Mouse (Mus musculus) neural tube, embryonic 13.5 days (tissue): ENCODE data around the gene Mblac2. TPM values are rescaled to one million over a fixed set of nuclear protein-coding genes. Genes with fewer than 3 reads are reported as not detected.

ENCODE experiments used
- ATAC-seq: fragments of 200-750 bp; cut with Nextera tagmentation; 2 replicates; pipeline ENCODE4 v1.8.0; 2017; ENCODE audit warnings: low read depth, mild to moderate bottlenecking, moderate TSS enrichment, moderate library complexity
- H3K27ac ChIP-seq: fragments of 300-500 bp; sonication (generic); replicated peaks from 2 replicates; pipeline ENCODE4 v1.5.1; 2015; ENCODE audit warnings: moderate library complexity, mild to moderate bottlenecking, inconsistent platforms
- H3K27me3 ChIP-seq: fragments of 300-500 bp; sonication (generic); 2 replicates; pipeline ENCODE4 v1.6.1; 2015; ENCODE audit warnings: mild to moderate bottlenecking, inconsistent platforms
- H3K36me3 ChIP-seq: fragments of 300-500 bp; sonication (generic); 2 replicates; pipeline ENCODE4 v1.6.1; 2015; ENCODE audit warnings: mild to moderate bottlenecking, inconsistent platforms
- H3K4me1 ChIP-seq: fragments of 300-500 bp; sonication (generic); replicated peaks from 2 replicates; pipeline ENCODE4 v1.6.1; 2015; ENCODE audit warnings: inconsistent platforms
- H3K4me2 ChIP-seq: fragments of 300-500 bp; sonication (generic); 2 replicates; pipeline ENCODE4 v1.6.1; 2015; ENCODE audit warnings: inconsistent platforms, mild to moderate bottlenecking, moderate library complexity
- H3K4me3 ChIP-seq: fragments of 300-500 bp; sonication (generic); 2 replicates; pipeline ENCODE4 v1.5.1; 2015; ENCODE audit warnings: mild to moderate bottlenecking, inconsistent platforms
- H3K9ac ChIP-seq: fragments of 300-500 bp; sonication (generic); 2 replicates; pipeline ENCODE4 v1.6.1; 2015; ENCODE audit warnings: moderate library complexity, mild to moderate bottlenecking, inconsistent platforms
- H3K9me3 ChIP-seq: fragments of 300-500 bp; sonication (generic); 2 replicates; pipeline ENCODE4 v1.6.1; 2016; ENCODE audit warnings: inconsistent platforms
- WGBS: fragments of 180-500 bp; shearing (Covaris S2); methylation state at CpG from one replicate; pipeline ENCODE4 v1.1.7; 2015; 5-methylcytosine and 5-hydroxymethylcytosine counted together
- polyA plus RNA-seq: library from polyadenylated mRNA; unstranded; fragments of >200 nt; fragmentation: Nextera tagmentation; extraction: Ambion mirVana; gene quantifications from 2 replicates; pipeline ENCODE4 v1.2.1, GENCODE M21; 2015

Gene Mblac2
- polyA plus RNA-seq, 1 experiment from 2014 or later, result 34.5 TPM

DNA sequence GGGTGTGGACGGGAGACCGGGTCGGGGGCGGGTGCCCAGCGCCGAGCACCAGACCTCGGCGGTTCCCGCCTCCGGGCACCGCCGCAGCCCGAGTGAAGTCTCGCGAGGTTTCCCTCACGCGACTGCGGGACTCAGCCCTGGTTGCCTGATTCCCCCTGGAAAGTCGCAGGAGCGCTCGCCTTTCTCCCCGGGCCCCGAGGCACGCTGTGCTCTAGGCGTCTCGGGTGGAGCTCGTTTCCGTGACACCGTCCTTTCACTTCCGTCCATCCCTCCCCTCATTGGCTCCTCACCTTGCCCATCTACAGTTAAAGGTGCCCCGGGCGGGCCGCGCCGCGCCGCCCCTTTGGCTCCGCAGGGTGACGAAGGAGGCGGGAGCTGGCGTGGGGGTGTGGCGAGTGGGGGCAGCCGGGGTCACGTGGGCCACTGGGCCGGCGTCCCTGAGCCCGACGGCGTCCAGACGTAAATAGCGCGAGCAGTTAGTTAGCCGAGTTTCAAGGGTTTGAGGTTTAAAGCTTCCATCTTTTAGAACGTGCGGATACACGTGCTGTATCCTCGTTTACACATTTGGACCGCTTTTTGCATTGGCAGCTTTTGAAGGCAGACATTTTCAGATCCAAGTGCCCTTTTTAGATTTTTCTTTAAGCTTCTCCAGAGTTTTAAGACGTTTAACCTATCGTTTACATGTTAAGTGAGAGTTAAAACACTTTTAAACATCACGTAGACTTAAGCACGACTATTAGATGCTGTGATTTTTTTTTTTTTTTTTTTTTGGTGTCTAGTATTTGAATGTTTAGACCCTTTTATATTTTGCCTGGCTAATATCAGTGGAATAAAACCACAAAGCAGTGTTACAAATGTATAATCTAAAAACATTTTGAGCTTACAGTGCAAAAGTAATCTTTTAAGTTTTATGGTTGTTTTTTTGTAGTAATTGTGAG, 72.5 kb downstream of the Mblac2 start:
- peaks cover 20% of the 10 kb centered on the region for H3K4me1 ChIP-seq
- 1% methylated on average over 62 of the region's 62 CpGs for WGBS
- peak overlapping the region; percentile 62 for H3K4me2 ChIP-seq
- H3K4me3 ChIP-seq, result peak overlapping the region; percentile 68
- H3K9ac ChIP-seq, result peak overlapping the region; percentile 86
- no peaks in the 10 kb centered on the region for H3K9me3 ChIP-seq
- H3K27ac ChIP-seq, result peak overlapping the region; percentile 99
- ATAC-seq, result peak; percentile 99
- no peaks in the 10 kb centered on the region for H3K27me3 ChIP-seq
- H3K36me3 ChIP-seq, result peaks cover 14% of the 10 kb centered on the region

DNA sequence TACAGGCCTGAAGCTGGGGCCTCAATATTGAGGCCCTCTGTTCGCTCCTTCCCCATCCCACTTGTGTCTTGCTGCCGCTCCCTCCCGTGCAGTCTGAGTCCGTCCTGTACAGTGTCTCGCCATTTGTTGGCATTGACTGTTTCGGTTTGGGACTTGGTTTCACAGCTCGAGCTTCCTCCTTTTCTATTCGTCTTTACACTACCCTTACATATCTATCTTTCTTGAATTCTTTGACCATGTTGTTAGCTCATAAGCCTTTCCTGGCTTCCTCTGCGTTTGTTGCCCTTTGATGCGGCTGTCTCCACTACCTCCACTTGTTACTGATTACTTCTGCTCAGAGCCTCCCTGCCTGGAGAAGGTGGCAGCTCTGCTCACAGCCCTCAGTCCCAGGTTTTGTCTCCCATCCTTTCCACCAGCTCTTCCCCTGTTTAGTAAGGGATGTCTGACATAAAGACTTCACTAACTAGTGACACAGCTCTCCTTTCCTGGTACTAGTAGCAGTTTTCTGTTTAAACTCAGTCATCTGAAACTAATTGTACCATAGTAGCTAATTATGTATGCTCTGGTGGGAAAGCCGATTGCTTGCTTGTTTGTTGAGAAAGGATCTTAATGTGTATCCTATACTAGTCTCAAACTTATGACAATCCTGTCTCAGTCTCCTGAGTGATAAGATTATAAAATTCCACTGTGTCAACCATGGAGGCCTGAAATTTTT, 74.8 kb downstream of the Mblac2 start:
- peak overlapping the region; percentile 53 for H3K9ac ChIP-seq
- H3K4me2 ChIP-seq, result peak overlapping the region; percentile 39; the same call in 1 of the 2 replicates
- H3K9me3 ChIP-seq, result no peaks in the 10 kb centered on the region
- H3K36me3 ChIP-seq, result peaks cover 27% of the 10 kb centered on the region
- 71% methylated on average over 11 of the region's 11 CpGs for WGBS
- H3K4me3 ChIP-seq, result no peak overlapping the region
- peaks cover 20% of the 10 kb centered on the region for H3K4me1 ChIP-seq
- H3K27ac ChIP-seq, result no peak overlapping the region
- ATAC-seq, result no peak
- no peaks in the 10 kb centered on the region for H3K27me3 ChIP-seq

DNA sequence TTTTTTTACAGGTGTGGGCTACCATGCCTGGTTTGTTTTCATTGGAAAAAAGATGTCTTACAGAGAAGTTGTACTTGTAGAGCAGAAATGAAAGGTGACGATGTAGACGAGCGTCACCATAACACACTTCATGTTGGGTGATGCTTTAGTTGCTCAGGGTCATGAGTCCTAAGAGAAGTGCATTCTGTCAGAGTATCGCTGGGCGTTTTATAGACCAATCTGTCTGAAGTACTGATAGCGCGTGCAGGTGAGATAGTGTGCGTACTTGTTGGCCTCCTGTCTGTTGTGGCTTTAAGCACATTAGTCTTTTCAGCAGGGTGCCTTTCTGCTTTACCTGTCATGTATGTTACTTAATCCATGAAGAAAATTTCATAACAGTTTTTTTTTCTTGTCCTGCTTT, 79.0 kb downstream of the Mblac2 start:
- Histone ChIP-seq H3K27ac (no peak overlapping the region), H3K27me3 (no peaks in the 10 kb centered on the region), H3K9ac (no peak overlapping the region), H3K36me3 (peaks cover 33% of the 10 kb centered on the region), H3K4me2 (no peak overlapping the region), H3K9me3 (no peaks in the 10 kb centered on the region), H3K4me3 (no peak overlapping the region), H3K4me1 (peaks cover 12% of the 10 kb centered on the region)
- WGBS, result 93% methylated on average over 8 of the region's 8 CpGs
- no peak for ATAC-seq

DNA sequence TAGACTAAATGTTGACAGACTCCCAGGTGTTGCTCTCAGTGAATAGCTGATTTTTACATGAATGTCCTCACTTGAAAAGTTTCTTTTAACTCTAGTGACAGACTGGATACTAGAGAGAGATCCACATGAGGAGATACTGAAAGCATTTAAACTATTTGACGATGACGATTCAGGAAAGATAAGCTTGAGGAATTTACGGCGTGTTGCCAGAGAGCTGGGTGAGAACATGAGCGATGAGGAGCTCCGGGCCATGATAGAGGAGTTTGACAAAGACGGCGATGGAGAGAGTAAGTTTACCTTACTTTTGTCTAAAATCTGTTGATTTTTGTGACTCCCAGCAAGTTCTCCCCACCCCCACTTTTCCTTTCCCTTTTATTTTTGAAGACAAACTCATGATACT, 80.7 kb downstream of the Mblac2 start:
- ATAC-seq, result no peak
- H3K9me3 ChIP-seq, result no peaks in the 10 kb centered on the region
- H3K27me3 ChIP-seq, result no peaks in the 10 kb centered on the region
- H3K9ac ChIP-seq, result no peak overlapping the region
- H3K36me3 ChIP-seq, result peaks cover 33% of the 10 kb centered on the region
- peaks cover 3% of the 10 kb centered on the region; the same call in 1 of the 2 replicates for H3K4me1 ChIP-seq
- H3K27ac ChIP-seq, result no peak overlapping the region
- 91% methylated on average over 8 of the region's 8 CpGs for WGBS
- no peak overlapping the region for H3K4me2 ChIP-seq
- H3K4me3 ChIP-seq, result no peak overlapping the region

DNA sequence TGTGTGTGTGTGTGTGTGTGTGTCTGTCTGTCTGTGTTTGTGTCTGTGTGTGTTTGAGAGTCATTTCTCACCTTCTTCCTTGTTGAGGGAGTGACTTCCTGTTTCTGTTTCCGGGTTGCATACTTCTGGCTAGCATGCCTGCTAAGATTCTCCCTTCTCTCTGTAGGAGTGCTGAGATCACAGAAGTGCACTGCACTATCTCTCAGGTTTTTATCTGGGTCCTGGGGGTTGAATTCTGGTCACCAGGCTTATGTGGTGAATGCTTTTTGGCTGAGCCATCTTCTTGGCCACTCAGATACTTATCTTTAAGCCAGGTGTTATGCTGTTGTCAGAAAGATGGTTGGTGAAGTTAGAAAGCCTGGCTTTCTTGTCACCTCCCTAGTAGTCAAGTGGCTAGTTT, 82.7 kb downstream of the Mblac2 start:
- Histone ChIP-seq H3K9ac (no peak overlapping the region), H3K27me3 (no peaks in the 10 kb centered on the region), H3K36me3 (peaks cover 20% of the 10 kb centered on the region), H3K9me3 (no peaks in the 10 kb centered on the region), H3K4me1 (peaks cover 3% of the 10 kb centered on the region; the same call in 1 of the 2 replicates), H3K4me3 (no peak overlapping the region), H3K27ac (no peak overlapping the region), H3K4me2 (no peak overlapping the region)
- 68% methylated on average over 1 of the region's 1 CpGs for WGBS
- no peak for ATAC-seq

DNA sequence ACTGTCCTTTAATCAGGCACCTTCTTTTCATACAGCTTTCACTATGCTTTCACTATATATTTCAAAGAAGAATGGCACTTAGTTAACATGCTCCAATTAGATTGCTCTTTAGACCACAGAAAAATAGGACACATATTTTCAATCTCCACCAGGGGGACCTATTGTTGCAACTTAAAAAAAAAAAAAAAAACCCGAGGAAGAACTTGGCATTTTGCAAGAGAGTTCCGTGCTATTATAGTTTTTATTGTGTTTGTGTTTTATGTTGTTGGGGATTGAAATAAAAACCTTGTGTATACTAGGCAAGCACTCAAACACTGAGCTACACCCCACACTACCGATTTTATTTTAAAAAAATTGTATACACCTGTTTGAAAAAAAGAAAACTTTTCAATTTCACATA, 90.0 kb downstream of the Mblac2 start:
- Histone ChIP-seq H3K4me2 (no peak overlapping the region), H3K9me3 (no peaks in the 10 kb centered on the region), H3K4me1 (no peaks in the 10 kb centered on the region), H3K36me3 (0 out of 2 replicates have a peak, but pooled peaks cover 3% of the 10 kb centered on the region), H3K27me3 (no peaks in the 10 kb centered on the region), H3K9ac (no peak overlapping the region), H3K4me3 (no peak overlapping the region), H3K27ac (no peak overlapping the region)
- WGBS, result 45% methylated on average over 3 of the region's 3 CpGs
- ATAC-seq, result no peak

Other genes starting within 250 kb of the Mblac2 start
- 16.6 and 20.4 TPM in 2 replicates for gene Adgrv1, start 78.2 kb upstream of the Mblac2 start, polyA plus RNA-seq
- 18.6 and 22.2 TPM in 2 replicates for gene Lysmd3, start 53.7 kb upstream of the Mblac2 start, polyA plus RNA-seq
- 5.9 and 6.7 TPM in 2 replicates for gene Polr3g, start 328 bp upstream of the Mblac2 start, polyA plus RNA-seq
- 231 and 259 TPM in 2 replicates for gene Cetn3, start 71.7 kb downstream of the Mblac2 start, polyA plus RNA-seq